Mouse (Mus musculus) liver, embryonic 15.5 days (tissue): ENCODE measurements around the gene Gab2. TPM values are rescaled to one million over a fixed set of nuclear protein-coding genes. Genes with fewer than 3 reads are reported as not detected.

Experiments used
- ATAC-seq: fragments of 200-750 bp; cut with Nextera tagmentation; 2 replicates; pipeline ENCODE4 v1.8.0; 2017; ENCODE audit warnings: moderate number of reproducible peaks, mild to moderate bottlenecking, moderate library complexity; ENCODE audit not compliant: insufficient read depth
- H3K27ac ChIP-seq: fragments of 300-500 bp; sonication (generic); replicated peaks from 2 replicates; pipeline ENCODE4 v1.5.1; 2015; ENCODE audit warnings: mild to moderate bottlenecking, inconsistent platforms
- H3K27me3 ChIP-seq: fragments of 300-500 bp; sonication (generic); 2 replicates; pipeline ENCODE4 v1.6.1; 2015; ENCODE audit warnings: mild to moderate bottlenecking, inconsistent platforms
- H3K36me3 ChIP-seq: fragments of 300-500 bp; sonication (generic); replicated peaks from 2 replicates; pipeline ENCODE4 v1.6.1; 2015; ENCODE audit warnings: moderate library complexity, mild to moderate bottlenecking, inconsistent platforms
- H3K4me1 ChIP-seq: fragments of 300-500 bp; sonication (generic); replicated peaks from 2 replicates; pipeline ENCODE4 v1.6.1; 2015; ENCODE audit warnings: inconsistent platforms
- H3K4me2 ChIP-seq: fragments of 300-500 bp; sonication (generic); 2 replicates; pipeline ENCODE4 v1.6.1; 2015; ENCODE audit warnings: moderate library complexity, mild to moderate bottlenecking, inconsistent platforms
- H3K4me3 ChIP-seq: fragments of 300-500 bp; sonication (generic); replicated peaks from 2 replicates; pipeline ENCODE4 v1.5.1; 2015; ENCODE audit warnings: mild to moderate bottlenecking, inconsistent platforms
- H3K9ac ChIP-seq: fragments of 300-500 bp; sonication (generic); 2 replicates; pipeline ENCODE4 v1.6.1; 2015; ENCODE audit warnings: moderate library complexity, mild to moderate bottlenecking, inconsistent platforms
- H3K9me3 ChIP-seq: fragments of 300-500 bp; sonication (generic); replicated peaks from 2 replicates; pipeline ENCODE4 v1.6.1; 2016; ENCODE audit warnings: inconsistent platforms
- WGBS: fragments of 180-500 bp; shearing (Covaris S2); methylation state at CpG from one replicate; pipeline ENCODE4 v1.1.7; 2015; ENCODE audit warnings: mixed read lengths; ENCODE audit not compliant: insufficient replicate concordance; 5-methylcytosine and 5-hydroxymethylcytosine counted together
- polyA plus RNA-seq: library from polyadenylated mRNA; unstranded; fragments of >200 nt; fragmentation: Nextera tagmentation; extraction: Ambion mirVana; gene quantifications from 2 replicates; pipeline ENCODE4 v1.2.1, GENCODE M21; 2015

The Gab2 gene
- polyA plus RNA-seq, 1 experiment from 2014 or later: 1.9 TPM

GRCm38 (mm10) chr7:97333113-97333898 is 251.9 kb downstream of the Gab2 start:
- H3K4me3 ChIP-seq: peak overlapping the region; percentile 70; the same call in 1 of the 2 replicates
- ATAC-seq: no peak
- WGBS: 48% methylated on average over 6 of the region's 6 CpGs
- no peaks in the 10 kb centered on the region for H3K9me3 ChIP-seq
- H3K27me3 ChIP-seq: peaks cover 10% of the 10 kb centered on the region; the same call in 1 of the 2 replicates
- H3K27ac ChIP-seq: no peak overlapping the region
- peak overlapping the region; percentile 90 for H3K4me2 ChIP-seq
- H3K4me1 ChIP-seq: peaks cover 32% of the 10 kb centered on the region
- no peaks in the 10 kb centered on the region for H3K36me3 ChIP-seq
- no peak overlapping the region for H3K9ac ChIP-seq

- WGBS: 59% methylated on average over 2 of the region's 2 CpGs
- ATAC-seq: no peak
- no peaks in the 10 kb centered on the region for H3K9me3 ChIP-seq
- H3K4me3 ChIP-seq: no peak overlapping the region
- H3K4me1 ChIP-seq: peaks cover 33% of the 10 kb centered on the region
- H3K27me3 ChIP-seq: peaks cover 5% of the 10 kb centered on the region; the same call in 1 of the 2 replicates
- H3K36me3 ChIP-seq: no peaks in the 10 kb centered on the region
- H3K4me2 ChIP-seq: no peak overlapping the region
- no peak overlapping the region for H3K9ac ChIP-seq
- no peak overlapping the region for H3K27ac ChIP-seq
Observed at GRCm38 (mm10) chr7:97334406-97334805, 253.0 kb downstream of the Gab2 start.

- Histone ChIP-seq H3K27me3 (no peaks in the 10 kb centered on the region), H3K4me2 (no peak overlapping the region), H3K27ac (no peak overlapping the region), H3K9me3 (no peaks in the 10 kb centered on the region), H3K36me3 (no peaks in the 10 kb centered on the region), H3K4me1 (peaks cover 34% of the 10 kb centered on the region), H3K4me3 (no peak overlapping the region), H3K9ac (no peak overlapping the region)
- ATAC-seq: no peak
- WGBS: 38% methylated on average over 1 of the region's 1 CpGs
Observed at GRCm38 (mm10) chr7:97336678-97337077, 255.3 kb downstream of the Gab2 start.

- H3K36me3 ChIP-seq: no peaks in the 10 kb centered on the region
- peak; percentile 60; the same call in 1 of the 2 replicates for ATAC-seq
- WGBS: 58% methylated on average over 4 of the region's 4 CpGs
- H3K9me3 ChIP-seq: no peaks in the 10 kb centered on the region
- no peak overlapping the region for H3K9ac ChIP-seq
- H3K27me3 ChIP-seq: no peaks in the 10 kb centered on the region
- no peak overlapping the region for H3K4me3 ChIP-seq
- no peak overlapping the region for H3K27ac ChIP-seq
- H3K4me1 ChIP-seq: peaks cover 24% of the 10 kb centered on the region
- H3K4me2 ChIP-seq: no peak overlapping the region
Observed at GRCm38 (mm10) chr7:97338593-97338992, 257.2 kb downstream of the Gab2 start.

GRCm38 (mm10) chr7:97339623-97340022 is 258.2 kb downstream of the Gab2 start:
- Histone ChIP-seq H3K27me3 (no peaks in the 10 kb centered on the region), H3K4me2 (no peak overlapping the region), H3K9me3 (no peaks in the 10 kb centered on the region), H3K9ac (no peak overlapping the region), H3K4me3 (no peak overlapping the region), H3K4me1 (peaks cover 24% of the 10 kb centered on the region), H3K27ac (no peak overlapping the region), H3K36me3 (no peaks in the 10 kb centered on the region)
- WGBS: 82% methylated on average over 7 of the region's 7 CpGs
- no peak for ATAC-seq

GRCm38 (mm10) chr7:97340907-97341849 is 259.8 kb downstream of the Gab2 start:
- Histone ChIP-seq H3K4me3 (no peak overlapping the region), H3K9me3 (no peaks in the 10 kb centered on the region), H3K9ac (no peak overlapping the region), H3K4me2 (no peak overlapping the region), H3K4me1 (peaks cover 24% of the 10 kb centered on the region), H3K27me3 (no peaks in the 10 kb centered on the region), H3K27ac (no peak overlapping the region), H3K36me3 (no peaks in the 10 kb centered on the region)
- ATAC-seq: no peak
- WGBS: 41% methylated on average over 18 of the region's 18 CpGs

- ATAC-seq: no peak
- Histone ChIP-seq H3K4me2 (no peak overlapping the region), H3K4me3 (no peak overlapping the region), H3K9ac (no peak overlapping the region), H3K27me3 (no peaks in the 10 kb centered on the region), H3K27ac (no peak overlapping the region), H3K4me1 (peaks cover 25% of the 10 kb centered on the region), H3K36me3 (no peaks in the 10 kb centered on the region), H3K9me3 (no peaks in the 10 kb centered on the region)
- 43% methylated on average over 2 of the region's 2 CpGs for WGBS
Observed at GRCm38 (mm10) chr7:97342961-97343360, 261.6 kb downstream of the Gab2 start.

- Histone ChIP-seq H3K4me3 (no peak overlapping the region), H3K4me2 (no peak overlapping the region), H3K36me3 (no peaks in the 10 kb centered on the region), H3K27ac (no peak overlapping the region), H3K4me1 (peaks cover 21% of the 10 kb centered on the region), H3K9me3 (no peaks in the 10 kb centered on the region), H3K9ac (no peak overlapping the region), H3K27me3 (no peaks in the 10 kb centered on the region)
- no peak for ATAC-seq
- 77% methylated on average over 2 of the region's 2 CpGs for WGBS
Observed at GRCm38 (mm10) chr7:97344655-97345054, 263.3 kb downstream of the Gab2 start.

GRCm38 (mm10) chr7:97345229-97345871 is 264.0 kb downstream of the Gab2 start:
- 64% methylated on average over 10 of the region's 10 CpGs for WGBS
- no peaks in the 10 kb centered on the region for H3K36me3 ChIP-seq
- no peak overlapping the region for H3K9ac ChIP-seq
- no peak for ATAC-seq
- no peaks in the 10 kb centered on the region for H3K27me3 ChIP-seq
- H3K27ac ChIP-seq: no peak overlapping the region
- peaks cover 21% of the 10 kb centered on the region for H3K4me1 ChIP-seq
- no peaks in the 10 kb centered on the region for H3K9me3 ChIP-seq
- H3K4me2 ChIP-seq: no peak overlapping the region
- H3K4me3 ChIP-seq: no peak overlapping the region

GRCm38 (mm10) chr7:97346111-97346821 is 264.9 kb downstream of the Gab2 start:
- Histone ChIP-seq H3K4me3 (no peak overlapping the region), H3K27me3 (no peaks in the 10 kb centered on the region), H3K9ac (0 out of 2 replicates have a peak overlapping the region, but pooled peaks have one; percentile 4), H3K36me3 (no peaks in the 10 kb centered on the region), H3K9me3 (no peaks in the 10 kb centered on the region), H3K4me2 (peak overlapping the region; percentile 23; the same call in 1 of the 2 replicates), H3K4me1 (peaks cover 15% of the 10 kb centered on the region), H3K27ac (no peak overlapping the region)
- 50% methylated on average over 9 of the region's 9 CpGs for WGBS
- peak; percentile 33; the same call in 1 of the 2 replicates for ATAC-seq
